Mouse (Mus musculus) spleen, adult 2 months (tissue): ENCODE measurements around the gene Pfn3.

Experiments
- CTCF ChIP-seq: fragments of 200-500 bp; IDR thresholded peaks from 2 replicates; pipeline ENCODE4 v1.5.1; 2011; ENCODE audit warnings: mild to moderate bottlenecking, inconsistent platforms; ENCODE audit not compliant: insufficient read depth, insufficient read length, insufficient replicate concordance; ENCODE audit errors: extremely low read depth
- POLR2A ChIP-seq: fragments of 200-500 bp; IDR thresholded peaks from 2 replicates; pipeline ENCODE4 v1.6.1; 2011; ENCODE audit warnings: low read depth, low read length, inconsistent platforms

- no peak for TF ChIP-seq POLR2A
- TF ChIP-seq CTCF = no peak
These were observed 24.4 kb downstream of the Pfn3 start for GRCm38 (mm10) chr13:55390644-55391043.
